Mouse (Mus musculus) neural tube, embryonic 14.5 days (tissue): ENCODE measurements around the gene Hoxc9. TPM values are rescaled to one million over a fixed set of nuclear protein-coding genes. Genes with fewer than 3 reads are reported as not detected.
A peak's percentile ranks its signal among the peaks of the same experiment; 100 is the strongest.

Experiments used
- ATAC-seq: fragments of 200-750 bp; cut with Nextera tagmentation; 2 replicates; pipeline ENCODE4 v1.8.0; 2017; ENCODE audit warnings: low read depth, mild to moderate bottlenecking, moderate TSS enrichment, moderate library complexity
- H3K27ac ChIP-seq: fragments of 300-500 bp; sonication (generic); 2 replicates; pipeline ENCODE4 v1.5.1; 2014; ENCODE audit warnings: low read depth, mild to moderate bottlenecking, control low read depth, low read length, moderate library complexity, mixed read lengths
- H3K27me3 ChIP-seq: fragments of 300-500 bp; sonication (generic); 2 replicates; pipeline ENCODE4 v1.6.1; 2014; ENCODE audit warnings: low read length; ENCODE audit not compliant: control insufficient read depth, insufficient read depth
- H3K36me3 ChIP-seq: fragments of 300-500 bp; sonication (generic); 2 replicates; pipeline ENCODE4 v1.6.1; 2014; ENCODE audit warnings: low read length, mixed read lengths; ENCODE audit not compliant: control insufficient read depth, insufficient read depth
- H3K4me1 ChIP-seq: fragments of 300-500 bp; sonication (generic); 2 replicates; pipeline ENCODE4 v1.6.1; 2014; ENCODE audit warnings: low read length; ENCODE audit not compliant: control insufficient read depth, insufficient read depth
- H3K4me2 ChIP-seq: fragments of 300-500 bp; sonication (generic); 2 replicates; pipeline ENCODE4 v1.6.1; 2014; ENCODE audit warnings: mild to moderate bottlenecking, low read depth, low read length, control low read depth
- H3K4me3 ChIP-seq: fragments of 300-500 bp; sonication (generic); 2 replicates; pipeline ENCODE4 v1.5.1; 2014; ENCODE audit warnings: low read depth, low read length, control low read depth, mixed read lengths
- H3K9ac ChIP-seq: fragments of 300-500 bp; sonication (generic); replicated peaks from 2 replicates; pipeline ENCODE4 v1.6.1; 2014; ENCODE audit warnings: low read depth, mild to moderate bottlenecking, control low read depth, low read length, mixed read lengths
- H3K9me3 ChIP-seq: fragments of 300-500 bp; sonication (generic); 2 replicates; pipeline ENCODE4 v1.6.1; 2016; ENCODE audit warnings: low read length; ENCODE audit not compliant: control insufficient read depth
- WGBS: fragments of 180-500 bp; shearing (Covaris S2); extraction: QIAGEN DNeasy Blood & Tissue Kit; methylation state at CpG from one replicate; pipeline ENCODE4 v1.1.7; 2014; 5-methylcytosine and 5-hydroxymethylcytosine counted together
- polyA plus RNA-seq: library from polyadenylated mRNA; unstranded; fragments of >200 nt; fragmentation: Nextera tagmentation; extraction: Ambion mirVana; gene quantifications from 2 replicates; pipeline ENCODE4 v1.2.1, GENCODE M21; 2014

Gene Hoxc9
- polyA plus RNA-seq, 1 experiment from 2014 or later, result 46.9 TPM

- ATAC-seq, result peak; percentile 16; the same call in 1 of the 2 replicates
- Histone ChIP-seq H3K9ac (peak overlapping the region; percentile 52), H3K4me3 (peak overlapping the region; percentile 14), H3K27ac (peak overlapping the region; percentile 75), H3K27me3 (no peaks in the 10 kb centered on the region), H3K4me1 (peaks cover 63% of the 10 kb centered on the region), H3K4me2 (peak overlapping the region; percentile 94), H3K36me3 (no peaks in the 10 kb centered on the region), H3K9me3 (no peaks in the 10 kb centered on the region)
- 2% methylated on average over 21 of the region's 21 CpGs for WGBS
Measured at GRCm38 (mm10) chr15:102987124-102987833, 11.0 kb downstream of the Hoxc9 start.

GRCm38 (mm10) chr15:102988078-102988477 lies 11.8 kb downstream of the Hoxc9 start:
- peaks cover 68% of the 10 kb centered on the region for H3K4me1 ChIP-seq
- no peaks in the 10 kb centered on the region for H3K36me3 ChIP-seq
- no peaks in the 10 kb centered on the region for H3K9me3 ChIP-seq
- peak overlapping the region; percentile 26; the same call in 1 of the 2 replicates for H3K9ac ChIP-seq
- peak overlapping the region; percentile 94 for H3K4me2 ChIP-seq
- peak overlapping the region; percentile 75; the same call in 1 of the 2 replicates for H3K27ac ChIP-seq
- no peaks in the 10 kb centered on the region for H3K27me3 ChIP-seq
- ATAC-seq, result no peak
- WGBS, result 17% methylated on average over 5 of the region's 5 CpGs
- H3K4me3 ChIP-seq, result no peak overlapping the region

- Histone ChIP-seq H3K9me3 (no peaks in the 10 kb centered on the region), H3K4me1 (peaks cover 71% of the 10 kb centered on the region), H3K4me3 (peak within 1 kb of the TSS; percentile 57), H3K9ac (peak within 1 kb of the TSS; percentile 90), H3K27ac (peak within 1 kb of the TSS; percentile 95), H3K27me3 (no peaks in the 10 kb centered on the region), H3K4me2 (peak within 1 kb of the TSS; percentile 92), H3K36me3 (no peaks in the 10 kb centered on the region)
- ATAC-seq, result peak; percentile 60
- under 1% methylated on average over 68 of the region's 69 CpGs for WGBS
Measured at GRCm38 (mm10) chr15:102990461-102991397, 14.5 kb downstream of the Hoxc9 start, which contains the start of gene Hoxc8. Gene Hoxc8, plus strand, starts transcription at chr15:102990607.

- ATAC-seq, result no peak
- Histone ChIP-seq H3K27me3 (no peaks in the 10 kb centered on the region), H3K9me3 (no peaks in the 10 kb centered on the region), H3K27ac (peak overlapping the region; percentile 95), H3K4me1 (peaks cover 71% of the 10 kb centered on the region), H3K9ac (peak overlapping the region; percentile 90), H3K4me3 (peak overlapping the region; percentile 57), H3K4me2 (peak overlapping the region; percentile 92), H3K36me3 (no peaks in the 10 kb centered on the region)
- WGBS, result 9% methylated on average over 7 of the region's 7 CpGs
Measured at GRCm38 (mm10) chr15:102991782-102992181, 15.5 kb downstream of the Hoxc9 start.

GRCm38 (mm10) chr15:102992206-102992605 lies 16.0 kb downstream of the Hoxc9 start:
- Histone ChIP-seq H3K4me1 (peaks cover 70% of the 10 kb centered on the region), H3K27ac (peak overlapping the region; percentile 95), H3K9ac (peak overlapping the region; percentile 90), H3K36me3 (no peaks in the 10 kb centered on the region), H3K4me2 (peak overlapping the region; percentile 92), H3K9me3 (no peaks in the 10 kb centered on the region), H3K27me3 (no peaks in the 10 kb centered on the region), H3K4me3 (peak overlapping the region; percentile 57)
- WGBS, result 3% methylated on average over 11 of the region's 11 CpGs
- ATAC-seq, result no peak

- WGBS, result 3% methylated on average over 3 of the region's 3 CpGs
- Histone ChIP-seq H3K27ac (peak overlapping the region; percentile 95), H3K4me1 (peaks cover 69% of the 10 kb centered on the region), H3K27me3 (no peaks in the 10 kb centered on the region), H3K36me3 (no peaks in the 10 kb centered on the region), H3K9ac (peak overlapping the region; percentile 90), H3K4me2 (peak overlapping the region; percentile 92), H3K9me3 (no peaks in the 10 kb centered on the region), H3K4me3 (peak overlapping the region; percentile 57)
- no peak for ATAC-seq
Measured at GRCm38 (mm10) chr15:102992863-102993262, 16.6 kb downstream of the Hoxc9 start.

GRCm38 (mm10) chr15:102996548-102996947 lies 20.3 kb downstream of the Hoxc9 start:
- Histone ChIP-seq H3K27me3 (no peaks in the 10 kb centered on the region), H3K9ac (peak overlapping the region; percentile 57), H3K9me3 (no peaks in the 10 kb centered on the region), H3K36me3 (no peaks in the 10 kb centered on the region), H3K27ac (peak overlapping the region; percentile 91), H3K4me1 (peaks cover 52% of the 10 kb centered on the region), H3K4me3 (peak overlapping the region; percentile 55), H3K4me2 (peak overlapping the region; percentile 92)
- 5% methylated on average over 9 of the region's 9 CpGs for WGBS
- ATAC-seq, result no peak

GRCm38 (mm10) chr15:102997431-102997830 lies 21.2 kb downstream of the Hoxc9 start:
- H3K4me3 ChIP-seq, result peak overlapping the region; percentile 55
- H3K27ac ChIP-seq, result peak overlapping the region; percentile 91
- H3K9ac ChIP-seq, result peak overlapping the region; percentile 57
- ATAC-seq, result no peak
- H3K4me1 ChIP-seq, result peaks cover 51% of the 10 kb centered on the region
- peak overlapping the region; percentile 92 for H3K4me2 ChIP-seq
- H3K9me3 ChIP-seq, result no peaks in the 10 kb centered on the region
- 4% methylated on average over 3 of the region's 3 CpGs for WGBS
- no peaks in the 10 kb centered on the region for H3K27me3 ChIP-seq
- no peaks in the 10 kb centered on the region for H3K36me3 ChIP-seq
